Mouse (Mus musculus): ENCODE results near the gene Ube4b.

Gene Ube4b

GRCm38 (mm10) chr4:149302136-149302535 lies 124.4 kb downstream of the Ube4b start:
- DNase-seq: no peak

GRCm38 (mm10) chr4:149296501-149296900 lies 130.0 kb downstream of the Ube4b start:
- no peak for DNase-seq

- DNase-seq: no peak
Measured at GRCm38 (mm10) chr4:149292984-149293383, 133.6 kb downstream of the Ube4b start.

- DNase-seq: no peak
Measured at GRCm38 (mm10) chr4:149291061-149291460, 135.5 kb downstream of the Ube4b start.

- no peak for DNase-seq
Measured at GRCm38 (mm10) chr4:149290157-149290750, 136.3 kb downstream of the Ube4b start.

GRCm38 (mm10) chr4:149286287-149287137 lies 140.0 kb downstream of the Ube4b start:
- DNase-seq: no peak

GRCm38 (mm10) chr4:149285691-149286090 lies 140.9 kb downstream of the Ube4b start:
- DNase-seq: no peak

GRCm38 (mm10) chr4:149283018-149283417 lies 143.5 kb downstream of the Ube4b start:
- DNase-seq: no peak

GRCm38 (mm10) chr4:149282025-149282738 lies 144.4 kb downstream of the Ube4b start:
- DNase-seq: no peak
